Mouse (Mus musculus): Measurements from ENCODE around the gene Ankrd11. TPM values are rescaled to one million over a fixed set of nuclear protein-coding genes. Genes with fewer than 3 reads are reported as not detected.
A peak's percentile ranks its signal among the peaks of the same experiment; 100 is the strongest.
"Not testable (repeated sequence)": the region's sequence is repeated elsewhere in the genome, so short reads cannot be mapped to it uniquely, and the experiment has no call there.

Gene Ankrd11
- polyA plus RNA-seq, 1 experiment from 2014 or later, result 21.2 TPM

GRCm38 (mm10) chr8:123036956-123037355 lies 5.1 kb downstream of the Ankrd11 start:
- H3K9ac ChIP-seq (replicated peaks), result no peak overlapping the region
- TF ChIP-seq CTCF (IDR thresholded peaks at IDR 0.05; ENCODE audit: low read depth) (no peak), EP300 (IDR thresholded peaks at IDR 0.05; ENCODE audit: low read depth) (no peak)
- H3K27ac ChIP-seq (ENCODE audit: low read depth), result peak overlapping the region; percentile 41
- H3K4me2 ChIP-seq (ENCODE audit: low read depth, low read length), result peak overlapping the region; percentile 24; the same call in 1 of the 2 replicates
- H3K9me3 ChIP-seq (ENCODE audit: low read length), result no peaks in the 10 kb centered on the region
- H3K36me3 ChIP-seq (replicated peaks; ENCODE audit: insufficient read depth, low read length), result no peaks in the 10 kb centered on the region
- 21% methylated on average over 3 of the region's 3 CpGs for WGBS (ENCODE audit: insufficient replicate concordance)
- DNase-seq (peak; percentile 61), ATAC-seq (peak; percentile 62)
- peaks cover 67% of the 10 kb centered on the region for H3K4me1 ChIP-seq (ENCODE audit: insufficient read depth)
- H3K27me3 ChIP-seq (ENCODE audit: insufficient read depth, low read length), result no peaks in the 10 kb centered on the region
- H3K4me3 ChIP-seq (ENCODE audit: low read depth, low read length), result no peak overlapping the region

GRCm38 (mm10) chr8:123034171-123034570 lies 7.9 kb downstream of the Ankrd11 start:
- Histone ChIP-seq H3K4me1 (ENCODE audit: insufficient read depth) (peaks cover 61% of the 10 kb centered on the region), H3K4me2 (ENCODE audit: low read depth, low read length) (peak overlapping the region; percentile 41; the same call in 1 of the 2 replicates), H3K36me3 (replicated peaks; ENCODE audit: insufficient read depth, low read length) (no peaks in the 10 kb centered on the region), H3K27me3 (ENCODE audit: insufficient read depth, low read length) (no peaks in the 10 kb centered on the region), H3K27ac (ENCODE audit: low read depth) (peak overlapping the region; percentile 85), H3K9ac (replicated peaks) (peak overlapping the region; percentile 28; the same call in 1 of the 2 replicates), H3K4me3 (ENCODE audit: low read depth, low read length) (0 out of 2 replicates have a peak overlapping the region, but pooled peaks have one; percentile 0), H3K9me3 (ENCODE audit: low read length) (no peaks in the 10 kb centered on the region)
- ATAC-seq (no peak), DNase-seq (no peak)
- WGBS (ENCODE audit: insufficient replicate concordance), result 27% methylated on average over 6 of the region's 6 CpGs
- TF ChIP-seq EP300 (IDR thresholded peaks at IDR 0.05; ENCODE audit: low read depth) (peak; percentile 41; the same call in 1 of the 2 replicates), CTCF (IDR thresholded peaks at IDR 0.05; ENCODE audit: low read depth) (no peak)

- Histone ChIP-seq H3K4me3 (ENCODE audit: low read depth, low read length) (no peak overlapping the region), H3K4me2 (ENCODE audit: low read depth, low read length) (peak overlapping the region; percentile 30; the same call in 1 of the 2 replicates), H3K27me3 (ENCODE audit: insufficient read depth, low read length) (no peaks in the 10 kb centered on the region), H3K36me3 (replicated peaks; ENCODE audit: insufficient read depth, low read length) (no peaks in the 10 kb centered on the region), H3K9ac (replicated peaks) (no peak overlapping the region), H3K4me1 (ENCODE audit: insufficient read depth) (peaks cover 58% of the 10 kb centered on the region), H3K9me3 (ENCODE audit: low read length) (no peaks in the 10 kb centered on the region), H3K27ac (ENCODE audit: low read depth) (peak overlapping the region; percentile 85)
- ATAC-seq, result no peak
- no peak for DNase-seq
- TF ChIP-seq EP300 (IDR thresholded peaks at IDR 0.05; ENCODE audit: low read depth) (no peak), CTCF (IDR thresholded peaks at IDR 0.05; ENCODE audit: low read depth) (no peak)
Measured at GRCm38 (mm10) chr8:123033431-123033830, 8.6 kb downstream of the Ankrd11 start.

GRCm38 (mm10) chr8:123032730-123033129 lies 9.3 kb downstream of the Ankrd11 start:
- Histone ChIP-seq H3K27ac (ENCODE audit: low read depth) (peak overlapping the region; percentile 66), H3K9me3 (ENCODE audit: low read length) (no peaks in the 10 kb centered on the region), H3K4me2 (ENCODE audit: low read depth, low read length) (no peak overlapping the region), H3K36me3 (replicated peaks; ENCODE audit: insufficient read depth, low read length) (no peaks in the 10 kb centered on the region), H3K4me3 (ENCODE audit: low read depth, low read length) (no peak overlapping the region), H3K27me3 (ENCODE audit: insufficient read depth, low read length) (no peaks in the 10 kb centered on the region), H3K4me1 (ENCODE audit: insufficient read depth) (peaks cover 55% of the 10 kb centered on the region), H3K9ac (replicated peaks) (no peak overlapping the region)
- ATAC-seq (peak; percentile 24; the same call in 1 of the 2 replicates), DNase-seq (no peak)
- no peak for TF ChIP-seq EP300 (IDR thresholded peaks at IDR 0.05; ENCODE audit: low read depth)
- TF ChIP-seq CTCF (IDR thresholded peaks at IDR 0.05; ENCODE audit: low read depth), result no peak

DNA sequence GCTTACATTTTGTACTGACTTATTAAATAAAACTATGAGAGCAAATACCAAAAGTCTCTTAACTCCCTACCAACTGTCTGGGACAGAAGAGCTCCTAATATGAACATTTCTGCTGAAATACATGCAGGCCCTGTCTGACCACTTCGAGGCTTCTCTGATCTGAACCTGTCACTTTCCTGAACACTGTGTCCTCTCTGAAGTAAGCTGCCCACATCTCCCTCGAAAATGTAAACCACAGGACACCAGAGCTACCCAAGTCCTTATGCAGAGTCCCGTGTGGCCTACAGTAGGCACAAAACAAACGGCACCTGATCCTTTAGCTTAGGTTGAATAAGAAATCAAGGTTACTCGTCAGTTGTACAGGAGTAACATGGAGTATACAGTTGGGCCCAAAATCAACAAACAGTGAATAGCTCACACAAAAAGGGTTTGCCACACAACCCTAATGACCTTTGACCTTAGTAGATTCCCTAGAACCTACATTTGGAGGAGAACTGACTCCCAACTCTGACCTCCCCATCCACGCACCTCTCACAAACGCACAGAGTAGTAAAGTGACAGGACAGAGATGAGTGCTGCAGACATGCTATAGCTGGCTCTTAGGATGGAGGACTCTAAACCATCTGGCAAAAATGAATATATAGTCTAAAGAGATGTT lies 10.6 kb downstream of the Ankrd11 start:
- no peak overlapping the region for H3K9ac ChIP-seq (replicated peaks)
- H3K27me3 ChIP-seq (ENCODE audit: insufficient read depth, low read length), result no peaks in the 10 kb centered on the region
- H3K4me3 ChIP-seq (ENCODE audit: low read depth, low read length), result no peak overlapping the region
- TF ChIP-seq CTCF (IDR thresholded peaks at IDR 0.05; ENCODE audit: low read depth) (no peak), EP300 (IDR thresholded peaks at IDR 0.05; ENCODE audit: low read depth) (no peak)
- H3K4me1 ChIP-seq (ENCODE audit: insufficient read depth), result peaks cover 49% of the 10 kb centered on the region
- no peak overlapping the region for H3K4me2 ChIP-seq (ENCODE audit: low read depth, low read length)
- H3K36me3 ChIP-seq (replicated peaks; ENCODE audit: insufficient read depth, low read length), result no peaks in the 10 kb centered on the region
- peak overlapping the region; percentile 23; the same call in 1 of the 2 replicates for H3K27ac ChIP-seq (ENCODE audit: low read depth)
- no peaks in the 10 kb centered on the region for H3K9me3 ChIP-seq (ENCODE audit: low read length)
- WGBS (ENCODE audit: insufficient replicate concordance), result 41% methylated on average over 7 of the region's 7 CpGs
- no peak for DNase-seq
- ATAC-seq, result no peak

- not testable (repeated sequence) for H3K4me2 ChIP-seq (ENCODE audit: low read depth, low read length); H3K4me3 ChIP-seq (ENCODE audit: low read depth, low read length); ATAC-seq; H3K27me3 ChIP-seq (ENCODE audit: insufficient read depth, low read length); H3K27ac ChIP-seq (ENCODE audit: low read depth); H3K36me3 ChIP-seq (replicated peaks; ENCODE audit: insufficient read depth, low read length); DNase-seq; H3K9ac ChIP-seq (replicated peaks); H3K9me3 ChIP-seq (ENCODE audit: low read length)
- peaks cover 46% of the 10 kb centered on the region for H3K4me1 ChIP-seq (ENCODE audit: insufficient read depth)
- 48% methylated on average over 5 of the region's 5 CpGs for WGBS (ENCODE audit: insufficient replicate concordance)
Measured at GRCm38 (mm10) chr8:123030091-123030490, 12.0 kb downstream of the Ankrd11 start.
